Mouse (Mus musculus): Measurements from ENCODE around the gene Ly6g5b. TPM values are rescaled to one million over a fixed set of nuclear protein-coding genes. Genes with fewer than 3 reads are reported as not detected.

Gene Ly6g5b
- polyA plus RNA-seq, 2 experiments: 0.12 to 0.45 TPM

Other genes with a start within 250 kb of the Ly6g5b start
- gene Zbtb12, start 235.9 kb downstream of the Ly6g5b start, polyA plus RNA-seq (2012; fragmentation: generic; extraction: Trizol): 10 to 100 TPM in 1 of 2 experiments, 1 to 10 TPM in 1; 7.9 to 21.3 TPM
- gene Gm20547, start 233.4 kb downstream of the Ly6g5b start, polyA plus RNA-seq (2012; fragmentation: generic; extraction: Trizol): not detected
- under 1 TPM; 0.44 to 0.51 TPM for gene C2, start 217.2 kb downstream of the Ly6g5b start, polyA plus RNA-seq (2012; fragmentation: generic; extraction: Trizol)
- gene Ehmt2, start 217.0 kb downstream of the Ly6g5b start, polyA plus RNA-seq (2012; fragmentation: generic; extraction: Trizol): 100 to 1,000 TPM; 206 to 224 TPM
- not detected for gene Slc44a4, start 201.0 kb downstream of the Ly6g5b start, polyA plus RNA-seq (2012; fragmentation: generic; extraction: Trizol)
- gene Neu1, start 184.2 kb downstream of the Ly6g5b start, polyA plus RNA-seq (2012; fragmentation: generic; extraction: Trizol): 10 to 100 TPM in 1 of 2 experiments, 1 to 10 TPM in 1; 6.2 to 20.0 TPM
- 10 to 100 TPM in 1 of 2 experiments, 1 to 10 TPM in 1; 5.1 to 34.0 TPM for gene Hspa1b, start 156.2 kb downstream of the Ly6g5b start, polyA plus RNA-seq (2012; fragmentation: generic; extraction: Trizol)
- gene Gm20481, start 145.5 kb downstream of the Ly6g5b start, polyA plus RNA-seq (2012; fragmentation: generic; extraction: Trizol): not detected
- under 1 TPM; 0.08 to 0.32 TPM for gene Hspa1a, start 143.3 kb downstream of the Ly6g5b start, polyA plus RNA-seq (2012; fragmentation: generic; extraction: Trizol)
- gene Hspa1l, start 142.7 kb downstream of the Ly6g5b start, polyA plus RNA-seq (2012; fragmentation: generic; extraction: Trizol): 1 to 10 TPM in 1 of 2 experiments, under 1 TPM in 1; 0.16 to 1.9 TPM
- gene Lsm2, start 133.6 kb downstream of the Ly6g5b start, polyA plus RNA-seq (2012; fragmentation: generic; extraction: Trizol): 100 to 1,000 TPM in 1 of 2 experiments, 10 to 100 TPM in 1; 85.9 to 302 TPM
- 100 to 1,000 TPM; 118 to 278 TPM for gene Vars, start 114.4 kb downstream of the Ly6g5b start, polyA plus RNA-seq (2012; fragmentation: generic; extraction: Trizol)
- under 1 TPM; 0.02 to 0.09 TPM for gene Vwa7, start 98.8 kb downstream of the Ly6g5b start, polyA plus RNA-seq (2012; fragmentation: generic; extraction: Trizol)
- 1 to 10 TPM in 1 of 2 experiments, under 1 TPM in 1; 0.81 to 2.6 TPM for gene Sapcd1, start 87.4 kb downstream of the Ly6g5b start, polyA plus RNA-seq (2012; fragmentation: generic; extraction: Trizol)
- 1 to 10 TPM; 2.2 to 3.3 TPM for gene Msh5, start 68.7 kb downstream of the Ly6g5b start, polyA plus RNA-seq (2012; fragmentation: generic; extraction: Trizol)
- 100 to 1,000 TPM; 603 to 758 TPM for gene Clic1, start 65.5 kb downstream of the Ly6g5b start, polyA plus RNA-seq (2012; fragmentation: generic; extraction: Trizol)
- 100 to 1,000 TPM in 1 of 2 experiments, 10 to 100 TPM in 1; 66.2 to 309 TPM for gene Ddah2, start 56.4 kb downstream of the Ly6g5b start, polyA plus RNA-seq (2012; fragmentation: generic; extraction: Trizol)
- gene Ly6g6c, start 50.0 kb downstream of the Ly6g5b start, polyA plus RNA-seq (2012; fragmentation: generic; extraction: Trizol): 1 to 10 TPM in 1 of 2 experiments, under 1 TPM in 1; 0.11 to 1.9 TPM
- gene Mpig6b, start 49.2 kb downstream of the Ly6g5b start, polyA plus RNA-seq (2012; fragmentation: generic; extraction: Trizol): under 1 TPM in 1 of 2 experiments, not detected in 1; 0.14 TPM
- not detected for gene Ly6g6e, start 38.5 kb downstream of the Ly6g5b start, polyA plus RNA-seq (2012; fragmentation: generic; extraction: Trizol)
- gene Ly6g6d, start 37.4 kb downstream of the Ly6g5b start, polyA plus RNA-seq (2012; fragmentation: generic; extraction: Trizol): not detected
- gene Ly6g6f, start 29.8 kb downstream of the Ly6g5b start, polyA plus RNA-seq (2012; fragmentation: generic; extraction: Trizol): not detected
- gene Abhd16a, start 26.2 kb downstream of the Ly6g5b start, polyA plus RNA-seq (2012; fragmentation: generic; extraction: Trizol): 100 to 1,000 TPM in 1 of 2 experiments, 10 to 100 TPM in 1; 38.3 to 112 TPM
- gene Ly6g5c, start 7.1 kb downstream of the Ly6g5b start, polyA plus RNA-seq (2012; fragmentation: generic; extraction: Trizol): not detected
- 10 to 100 TPM; 21.2 to 31.6 TPM for gene Gpank1, start 6.0 kb upstream of the Ly6g5b start, polyA plus RNA-seq (2012; fragmentation: generic; extraction: Trizol)
- 100 to 1,000 TPM; 326 to 608 TPM for gene Csnk2b, start 6.6 kb upstream of the Ly6g5b start, polyA plus RNA-seq (2012; fragmentation: generic; extraction: Trizol)
- gene D17H6S53E, start 10.9 kb upstream of the Ly6g5b start, polyA plus RNA-seq (2012; fragmentation: generic; extraction: Trizol): 10 to 100 TPM in 1 of 2 experiments, 1 to 10 TPM in 1; 6.0 to 17.0 TPM
- gene Apom, start 16.6 kb upstream of the Ly6g5b start, polyA plus RNA-seq (2012; fragmentation: generic; extraction: Trizol): under 1 TPM in 1 of 2 experiments, not detected in 1; 0.44 TPM
- 100 to 1,000 TPM; 261 to 413 TPM for gene Bag6, start 19.8 kb upstream of the Ly6g5b start, polyA plus RNA-seq (2012; fragmentation: generic; extraction: Trizol)
- gene Prrc2a, start 49.5 kb upstream of the Ly6g5b start, polyA plus RNA-seq (2012; fragmentation: generic; extraction: Trizol): 100 to 1,000 TPM; 216 to 365 TPM
- gene Aif1, start 60.6 kb upstream of the Ly6g5b start, polyA plus RNA-seq (2012; fragmentation: generic; extraction: Trizol): under 1 TPM in 1 of 2 experiments, not detected in 1; 0.47 TPM
- 10 to 100 TPM in 1 of 2 experiments, 1 to 10 TPM in 1; 1.9 to 10.8 TPM for gene Lst1, start 73.0 kb upstream of the Ly6g5b start, polyA plus RNA-seq (2012; fragmentation: generic; extraction: Trizol)
- gene Ltb, start 79.0 kb upstream of the Ly6g5b start, polyA plus RNA-seq (2012; fragmentation: generic; extraction: Trizol): under 1 TPM; 0.05 to 0.06 TPM
- gene Tnf, start 86.6 kb upstream of the Ly6g5b start, polyA plus RNA-seq (2012; fragmentation: generic; extraction: Trizol): not detected
- under 1 TPM; 0.12 to 0.13 TPM for gene Lta, start 89.9 kb upstream of the Ly6g5b start, polyA plus RNA-seq (2012; fragmentation: generic; extraction: Trizol)
- gene Gm16181, start 105.4 kb upstream of the Ly6g5b start, polyA plus RNA-seq (2012; fragmentation: generic; extraction: Trizol): under 1 TPM in 1 of 2 experiments, not detected in 1; 0.20 TPM
- 1 to 10 TPM; 1.8 to 4.6 TPM for gene Atp6v1g2, start 118.2 kb upstream of the Ly6g5b start, polyA plus RNA-seq (2012; fragmentation: generic; extraction: Trizol)
- gene Nfkbil1, start 120.4 kb upstream of the Ly6g5b start, polyA plus RNA-seq (2012; fragmentation: generic; extraction: Trizol): 10 to 100 TPM; 26.9 to 35.6 TPM
- gene Ddx39b, start 126.3 kb upstream of the Ly6g5b start, polyA plus RNA-seq (2012; fragmentation: generic; extraction: Trizol): 100 to 1,000 TPM; 295 to 318 TPM
- gene H2-D1, start 147.3 kb upstream of the Ly6g5b start, polyA plus RNA-seq (2012; fragmentation: generic; extraction: Trizol): 10 to 100 TPM; 15.2 to 43.8 TPM
- gene H2-Q1, start 205.0 kb upstream of the Ly6g5b start, polyA plus RNA-seq (2012; fragmentation: generic; extraction: Trizol): 1 to 10 TPM; 1.8 to 5.9 TPM
- gene H2-Q2, start 226.8 kb upstream of the Ly6g5b start, polyA plus RNA-seq (2012; fragmentation: generic; extraction: Trizol): under 1 TPM in 1 of 2 experiments, not detected in 1; 0.05 TPM

Data from C3H10T1/2 (cell line).